Mouse (Mus musculus): ENCODE data around the gene Wdr81. TPM values are rescaled to one million over a fixed set of nuclear protein-coding genes. Genes with fewer than 3 reads are reported as not detected.

Wdr81 gene
- total RNA-seq, 1 experiment from 2014 or later: 8.4 TPM

- ATAC-seq (replicated peaks; ENCODE audit: low read depth, poor library complexity, severe bottlenecking): no peak
These were observed 49.7 kb downstream of the Wdr81 start for GRCm38 (mm10) chr11:75404801-75405200.

DNA sequence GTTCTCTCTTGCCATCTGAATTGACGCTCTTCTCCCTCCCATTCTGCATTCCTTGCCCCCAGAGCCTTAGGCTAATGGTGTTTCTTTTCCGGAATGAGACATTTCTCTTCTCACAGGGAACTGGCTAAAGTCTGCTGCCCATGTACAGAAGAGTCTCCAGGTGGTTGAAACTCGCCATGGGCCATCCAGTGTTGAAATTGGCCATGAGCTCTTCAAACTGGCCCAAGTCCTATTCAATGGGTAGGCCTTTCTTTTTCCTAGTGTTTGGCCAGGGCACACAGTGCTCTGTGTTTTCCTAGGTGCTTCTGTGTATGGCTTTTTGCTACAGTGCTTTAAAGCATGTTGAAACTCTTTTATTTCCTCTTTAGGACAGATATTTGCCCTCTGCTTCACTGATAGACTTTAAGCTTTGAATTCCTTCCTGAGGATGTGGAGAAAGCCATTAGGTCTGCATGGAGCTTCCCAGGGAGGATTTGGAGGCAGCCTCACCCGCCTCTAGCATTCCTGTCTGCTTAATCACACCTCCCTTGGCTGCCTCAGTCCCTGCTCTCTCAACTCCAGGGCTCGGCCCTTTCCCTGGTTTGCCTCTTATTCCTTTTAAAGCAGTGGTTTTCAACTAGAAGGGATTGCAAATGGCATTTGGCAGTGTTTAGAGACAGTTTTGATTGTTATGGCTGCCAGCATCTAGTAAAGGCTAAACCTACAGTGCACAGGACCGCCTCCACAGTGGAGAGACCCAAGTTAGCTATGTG, 51.0 kb downstream of the Wdr81 start:
- ATAC-seq (replicated peaks; ENCODE audit: low read depth, poor library complexity, severe bottlenecking): no peak

GRCm38 (mm10) chr11:75402271-75402690, 52.2 kb downstream of the Wdr81 start:
- ATAC-seq (replicated peaks; ENCODE audit: low read depth, poor library complexity, severe bottlenecking): peak; percentile 87

GRCm38 (mm10) chr11:75400099-75400498, 54.4 kb downstream of the Wdr81 start:
- ATAC-seq (replicated peaks; ENCODE audit: low read depth, poor library complexity, severe bottlenecking): no peak

- ATAC-seq (replicated peaks; ENCODE audit: low read depth, poor library complexity, severe bottlenecking): no peak
These were observed 55.1 kb downstream of the Wdr81 start for GRCm38 (mm10) chr11:75399411-75399841.

GRCm38 (mm10) chr11:75397452-75397851, 57.1 kb downstream of the Wdr81 start:
- no peak for ATAC-seq (replicated peaks; ENCODE audit: low read depth, poor library complexity, severe bottlenecking)

GRCm38 (mm10) chr11:75395611-75396010, 58.9 kb downstream of the Wdr81 start:
- ATAC-seq (replicated peaks; ENCODE audit: low read depth, poor library complexity, severe bottlenecking): 0 out of 2 replicates have a peak, but pooled peaks have one; percentile 29

Other genes with a start within 250 kb of the Wdr81 start
- 139 and 158 TPM in 2 replicates for gene Rpa1, start 106.4 kb downstream of the Wdr81 start, total RNA-seq (2017)
- gene Smyd4, start 106.3 kb downstream of the Wdr81 start, total RNA-seq (2017): 6.5 and 7.4 TPM in 2 replicates
- 76.0 and 77.8 TPM in 2 replicates for gene Serpinf1, start 32.0 kb downstream of the Wdr81 start, total RNA-seq (2017)
- gene Serpinf2, start 15.1 kb downstream of the Wdr81 start, total RNA-seq (2017): 0.32 TPM in 1 of 2 replicates, not detected in the other
- gene Tlcd2, start 7.0 kb upstream of the Wdr81 start, total RNA-seq (2017): 26.9 and 33.6 TPM in 2 replicates
- 130 and 156 TPM in 2 replicates for gene Prpf8, start 32.1 kb upstream of the Wdr81 start, total RNA-seq (2017)
- 0.41 TPM in 1 of 2 replicates, not detected in the other for gene Rilp, start 55.4 kb upstream of the Wdr81 start, total RNA-seq (2017)
- 1.8 and 2.6 TPM in 2 replicates for gene Scarf1, start 58.8 kb upstream of the Wdr81 start, total RNA-seq (2017)
- gene Slc43a2, start 77.0 kb upstream of the Wdr81 start, total RNA-seq (2017): 6.1 and 14.4 TPM in 2 replicates
- gene Pitpna, start 133.4 kb upstream of the Wdr81 start, total RNA-seq (2017): 74.6 and 76.9 TPM in 2 replicates
- 24.0 and 36.3 TPM in 2 replicates for gene Inpp5k, start 176.3 kb upstream of the Wdr81 start, total RNA-seq (2017)
- gene Myo1c, start 195.8 kb upstream of the Wdr81 start, total RNA-seq (2017): 19.5 and 22.3 TPM in 2 replicates
- 38.9 and 51.4 TPM in 2 replicates for gene Crk, start 224.5 kb upstream of the Wdr81 start, total RNA-seq (2017)